Mouse (Mus musculus): ENCODE measurements around the gene Sowaha. TPM values are rescaled to one million over a fixed set of nuclear protein-coding genes. Genes with fewer than 3 reads are reported as not detected.

Gene Sowaha
- polyA plus RNA-seq, 1 experiment: 56.1 TPM

GRCm38 (mm10) chr11:53493243-53493955, 13.3 kb upstream of the Sowaha start:
- H3K27ac ChIP-seq (ENCODE audit: insufficient read depth, low read length): 0 out of 2 replicates have a peak overlapping the region, but pooled peaks have one; percentile 32
- TF ChIP-seq POLR2A (IDR thresholded peaks at IDR 0.05; ENCODE audit: extremely low read depth, insufficient read depth, low read length) (no peak), CTCF (IDR thresholded peaks at IDR 0.05; ENCODE audit: extremely low read depth, insufficient read depth, low read length) (no peak)
- 0 out of 2 replicates have a peak, but pooled peaks cover 1% of the 10 kb centered on the region for H3K4me1 ChIP-seq (ENCODE audit: control insufficient read depth, insufficient read depth, low read length)
- no peak overlapping the region for H3K4me3 ChIP-seq (ENCODE audit: insufficient read depth, low read length)

- no peak for TF ChIP-seq POLR2A (IDR thresholded peaks at IDR 0.05; ENCODE audit: extremely low read depth, insufficient read depth, low read length)
- no peak for TF ChIP-seq CTCF (IDR thresholded peaks at IDR 0.05; ENCODE audit: extremely low read depth, insufficient read depth, low read length)
Measured at GRCm38 (mm10) chr11:53491954-53492401, 11.9 kb upstream of the Sowaha start.

GRCm38 (mm10) chr11:53489421-53489820, 9.3 kb upstream of the Sowaha start:
- no peaks in the 10 kb centered on the region for H3K4me1 ChIP-seq (ENCODE audit: control insufficient read depth, insufficient read depth, low read length)
- TF ChIP-seq CTCF (IDR thresholded peaks at IDR 0.05; ENCODE audit: extremely low read depth, insufficient read depth, low read length) (no peak), POLR2A (IDR thresholded peaks at IDR 0.05; ENCODE audit: extremely low read depth, insufficient read depth, low read length) (no peak)
- H3K27ac ChIP-seq (ENCODE audit: insufficient read depth, low read length): no peak overlapping the region
- H3K4me3 ChIP-seq (ENCODE audit: insufficient read depth, low read length): no peak overlapping the region

More at GRCm38 (mm10) chr11:53491954-53492401, 11.9 kb upstream of the Sowaha start:
- Histone ChIP-seq H3K4me3 (ENCODE audit: insufficient read depth, low read length) (no peak overlapping the region), H3K4me1 (ENCODE audit: control insufficient read depth, insufficient read depth, low read length) (0 out of 2 replicates have a peak, but pooled peaks cover 1% of the 10 kb centered on the region), H3K27ac (ENCODE audit: insufficient read depth, low read length) (peak overlapping the region; percentile 28)

- Histone ChIP-seq H3K4me3 (ENCODE audit: insufficient read depth, low read length) (no peak overlapping the region), H3K4me1 (ENCODE audit: control insufficient read depth, insufficient read depth, low read length) (no peaks in the 10 kb centered on the region), H3K27ac (ENCODE audit: insufficient read depth, low read length) (no peak overlapping the region)
- TF ChIP-seq CTCF (IDR thresholded peaks at IDR 0.05; ENCODE audit: extremely low read depth, insufficient read depth, low read length) (no peak), POLR2A (IDR thresholded peaks at IDR 0.05; ENCODE audit: extremely low read depth, insufficient read depth, low read length) (no peak)
Measured at GRCm38 (mm10) chr11:53489007-53489406, 8.9 kb upstream of the Sowaha start.

GRCm38 (mm10) chr11:53486822-53487594, 6.9 kb upstream of the Sowaha start:
- Histone ChIP-seq H3K4me3 (ENCODE audit: insufficient read depth, low read length) (peak overlapping the region; percentile 27), H3K4me1 (ENCODE audit: control insufficient read depth, insufficient read depth, low read length) (no peaks in the 10 kb centered on the region), H3K27ac (ENCODE audit: insufficient read depth, low read length) (no peak overlapping the region)
- TF ChIP-seq POLR2A (IDR thresholded peaks at IDR 0.05; ENCODE audit: extremely low read depth, insufficient read depth, low read length): peak; percentile 47; the same call in 1 of the 2 replicates
- no peak for TF ChIP-seq CTCF (IDR thresholded peaks at IDR 0.05; ENCODE audit: extremely low read depth, insufficient read depth, low read length)

GRCm38 (mm10) chr11:53486351-53486750, 6.3 kb upstream of the Sowaha start:
- no peaks in the 10 kb centered on the region; the same call in 1 of the 2 replicates for H3K4me1 ChIP-seq (ENCODE audit: control insufficient read depth, insufficient read depth, low read length)
- TF ChIP-seq CTCF (IDR thresholded peaks at IDR 0.05; ENCODE audit: extremely low read depth, insufficient read depth, low read length) (no peak), POLR2A (IDR thresholded peaks at IDR 0.05; ENCODE audit: extremely low read depth, insufficient read depth, low read length) (no peak)
- H3K27ac ChIP-seq (ENCODE audit: insufficient read depth, low read length): no peak overlapping the region
- H3K4me3 ChIP-seq (ENCODE audit: insufficient read depth, low read length): no peak overlapping the region; the same call in 1 of the 2 replicates

- peak; percentile 37 for TF ChIP-seq CTCF (IDR thresholded peaks at IDR 0.05; ENCODE audit: extremely low read depth, insufficient read depth, low read length)
- TF ChIP-seq POLR2A (IDR thresholded peaks at IDR 0.05; ENCODE audit: extremely low read depth, insufficient read depth, low read length): no peak
- Histone ChIP-seq H3K4me1 (ENCODE audit: control insufficient read depth, insufficient read depth, low read length) (no peaks in the 10 kb centered on the region; the same call in none of the 2 replicates), H3K27ac (ENCODE audit: insufficient read depth, low read length) (no peak overlapping the region), H3K4me3 (ENCODE audit: insufficient read depth, low read length) (no peak overlapping the region)
Measured at GRCm38 (mm10) chr11:53485719-53486118, 5.6 kb upstream of the Sowaha start.

- no peak overlapping the region for H3K27ac ChIP-seq (ENCODE audit: insufficient read depth, low read length)
- TF ChIP-seq POLR2A (IDR thresholded peaks at IDR 0.05; ENCODE audit: extremely low read depth, insufficient read depth, low read length) (no peak), CTCF (IDR thresholded peaks at IDR 0.05; ENCODE audit: extremely low read depth, insufficient read depth, low read length) (no peak)
- H3K4me3 ChIP-seq (ENCODE audit: insufficient read depth, low read length): no peak overlapping the region
- no peaks in the 10 kb centered on the region; the same call in none of the 2 replicates for H3K4me1 ChIP-seq (ENCODE audit: control insufficient read depth, insufficient read depth, low read length)
Measured at GRCm38 (mm10) chr11:53483159-53483891, 3.3 kb upstream of the Sowaha start.
